Mouse (Mus musculus) hematopoietic multipotent progenitor cell, adult 10-12 weeks (in vitro differentiated cells): Measurements from ENCODE around the gene Nrk. TPM values are rescaled to one million over a fixed set of nuclear protein-coding genes. Genes with fewer than 3 reads are reported as not detected.

Experiments
- polyA plus RNA-seq: library from polyadenylated mRNA; stranded (reverse); fragments of >175 nt; gene quantifications from 2 replicates; pipeline ENCODE4 v1.2.3, GENCODE M21; 2012; ENCODE audit warnings: low replicate concordance

The Nrk gene
- not detected in 2 replicates for polyA plus RNA-seq

GRCm38 (mm10) chrX:138914041-138914776, at the start of gene Nrk:
Nrk (plus strand) TSS chrX:138914430.

Other genes starting within 250 kb of the Nrk start
- gene Serpina7, start 170.8 kb downstream of the Nrk start, polyA plus RNA-seq, result not detected in 2 replicates
- gene 4930513O06Rik, start 171.8 kb downstream of the Nrk start, polyA plus RNA-seq, result not detected in 2 replicates